Comparison of ENCODE assay signal across 24 mouse cellular contexts in the genomic region with DNA sequence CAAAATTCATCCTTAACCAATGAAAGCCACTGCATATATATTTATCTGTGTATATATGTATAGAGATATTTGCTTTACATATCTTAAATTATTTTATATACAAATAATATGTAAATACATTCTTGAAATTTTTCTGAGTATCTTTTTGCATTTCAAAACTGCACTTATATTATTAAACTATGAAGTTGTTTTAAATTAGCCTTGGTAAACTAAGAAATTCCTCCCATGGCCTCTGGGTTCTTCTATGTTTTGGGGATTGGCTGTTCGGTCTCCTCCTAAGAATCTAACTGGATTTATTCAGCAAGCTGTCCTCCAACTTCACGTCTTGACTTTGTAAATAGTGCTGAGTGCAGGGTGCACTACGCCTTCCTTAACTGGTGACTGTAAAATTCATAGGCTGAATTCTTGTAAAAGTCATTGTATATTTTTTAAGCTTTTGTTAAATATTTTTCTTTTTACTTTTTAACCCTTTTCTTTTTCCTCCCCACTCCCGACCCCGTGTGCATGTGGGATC.
DNase-seq lines count a peak whose midpoint lies in the region; ATAC-seq and TF ChIP-seq lines count a peak whose summit lies in the region.
"Had no signal": no experiment of that assay in that cellular context is flagged by ENCODE, and none has a peak within 500 bp of the region (broad histone marks: within the 10 kb centered on the region; RNA-seq: fewer than 3 reads in every experiment).

No protein-coding gene starts in this region.

- peaks cover 39% of the 10 kb centered on the region for H3K27me3 ChIP-seq in embryonic facial prominence, embryonic 11.5 days (ENCODE audit: control insufficient read depth, insufficient read depth, low read length)
- peaks cover 83% of the 10 kb centered on the region for H3K27me3 ChIP-seq in embryonic facial prominence, embryonic 10.5 days (replicated peaks; ENCODE audit: low read depth, poor library complexity, severe bottlenecking)
- peaks cover 76% of the 10 kb centered on the region for H3K27me3 ChIP-seq in lung, embryonic 14.5 days (ENCODE audit: insufficient read depth, low read length)
- H3K27me3 ChIP-seq in limb, embryonic 12.5 days: peaks cover 19% of the 10 kb centered on the region

- TF ChIP-seq CTCF in lung, embryonic 14.5 days (IDR thresholded peaks at IDR 0.05; ENCODE audit: low read depth): no peak

- 5% methylated on average over 5 of the region's 5 CpGs for WGBS in embryonic facial prominence, embryonic 11.5 days
- 5% methylated on average over 5 of the region's 5 CpGs for WGBS in embryonic facial prominence, embryonic 10.5 days
- 7% methylated on average over 5 of the region's 5 CpGs for WGBS in lung, embryonic 14.5 days
- WGBS in limb, embryonic 12.5 days: 9% methylated on average over 5 of the region's 5 CpGs

- H3K36me3 ChIP-seq in embryonic facial prominence, embryonic 11.5 days (replicated peaks; ENCODE audit: control insufficient read depth, insufficient read depth, low read depth, low read length): no peaks in the 10 kb centered on the region
- H3K36me3 ChIP-seq in embryonic facial prominence, embryonic 10.5 days (replicated peaks): no peaks in the 10 kb centered on the region
- H3K36me3 ChIP-seq in lung, embryonic 14.5 days (ENCODE audit: insufficient read depth): no peaks in the 10 kb centered on the region
- no peaks in the 10 kb centered on the region for H3K36me3 ChIP-seq in limb, embryonic 12.5 days
- H3K36me3 ChIP-seq: heart, embryonic 13.5 days; liver, embryonic 15.5 days; lung, embryonic 15.5 days; neural tube, embryonic 12.5 days had no signal

- H3K9me3 ChIP-seq in embryonic facial prominence, embryonic 11.5 days (replicated peaks; ENCODE audit: control insufficient read depth, low read length): no peaks in the 10 kb centered on the region
- no peaks in the 10 kb centered on the region for H3K9me3 ChIP-seq in embryonic facial prominence, embryonic 10.5 days
- H3K9me3 ChIP-seq in lung, embryonic 14.5 days (ENCODE audit: low read depth, low read length): no peaks in the 10 kb centered on the region
- no peaks in the 10 kb centered on the region for H3K9me3 ChIP-seq in limb, embryonic 12.5 days
- H3K9me3 ChIP-seq: heart, embryonic 13.5 days; liver, embryonic 15.5 days; lung, embryonic 15.5 days; neural tube, embryonic 12.5 days had no signal

- H3K4me2 ChIP-seq in embryonic facial prominence, embryonic 11.5 days (ENCODE audit: low read depth, low read length): no peak overlapping the region
- H3K4me2 ChIP-seq in lung, embryonic 14.5 days: no peak overlapping the region
- peak overlapping the region; percentile 58 for H3K4me2 ChIP-seq in limb, embryonic 12.5 days
- H3K4me2 ChIP-seq: heart, embryonic 13.5 days; liver, embryonic 15.5 days; lung, embryonic 15.5 days; neural tube, embryonic 12.5 days had no signal

- no peak for ATAC-seq in embryonic facial prominence, embryonic 11.5 days (replicated peaks; ENCODE audit: insufficient number of reproducible peaks, low FRiP score, low TSS enrichment, low read depth)
- ATAC-seq in lung, embryonic 14.5 days (ENCODE audit: insufficient read depth): no peak
- no peak for ATAC-seq in limb, embryonic 12.5 days (ENCODE audit: insufficient number of reproducible peaks, insufficient read depth, low FRiP score, low TSS enrichment, low read depth)
- ATAC-seq: intestine, postnatal 0 days; Patski had no signal

- no peak overlapping the region for H3K4me3 ChIP-seq in embryonic facial prominence, embryonic 11.5 days (ENCODE audit: low read depth, low read length)
- no peak overlapping the region for H3K4me3 ChIP-seq in embryonic facial prominence, embryonic 10.5 days
- no peak overlapping the region for H3K4me3 ChIP-seq in lung, embryonic 14.5 days (ENCODE audit: low read depth, low read length)
- H3K4me3 ChIP-seq in limb, embryonic 12.5 days (replicated peaks): no peak overlapping the region
- H3K4me3 ChIP-seq: erythroblast, embryonic 14.5 days; heart, embryonic 13.5 days; liver, embryonic 15.5 days; lung, embryonic 15.5 days; myocyte; neural tube, embryonic 12.5 days had no signal

- H3K27ac ChIP-seq in embryonic facial prominence, embryonic 11.5 days (replicated peaks; ENCODE audit: low read depth, low read length): no peak overlapping the region
- H3K27ac ChIP-seq in embryonic facial prominence, embryonic 10.5 days (replicated peaks): no peak overlapping the region
- no peak overlapping the region for H3K27ac ChIP-seq in lung, embryonic 14.5 days (ENCODE audit: low read depth)
- peak overlapping the region; percentile 89 for H3K27ac ChIP-seq in limb, embryonic 12.5 days
- H3K27ac ChIP-seq: heart, embryonic 13.5 days; liver, embryonic 15.5 days; lung, embryonic 15.5 days; macrophage; neural tube, embryonic 12.5 days had no signal

- DNase-seq in embryonic facial prominence, embryonic 11.5 days (ENCODE audit: low spot score): peak; percentile 24
- no peak for DNase-seq in embryonic facial prominence, embryonic 10.5 days (ENCODE audit: low spot score)
- DNase-seq in lung, embryonic 14.5 days: peak; percentile 26
- no peak for DNase-seq in lung, postnatal 25 days (ENCODE audit: low spot score)
- peak; percentile 54 for DNase-seq in embryo, embryonic 10.5 days (ENCODE audit: low spot score)
- no peak for DNase-seq in cerebellum, adult 9-11 months
- DNase-seq: adrenal gland, postnatal 10 days; cerebellum, adult 11 months; gastrocnemius, postnatal 10 days; heart, postnatal 10 days; kidney, postnatal 25 days; right cerebral cortex, adult 18-20 months; spleen, adult 18-20 months; thymus, postnatal 4 days had no signal

- no peak overlapping the region for H3K9ac ChIP-seq in embryonic facial prominence, embryonic 11.5 days (replicated peaks; ENCODE audit: low read length)
- no peak overlapping the region for H3K9ac ChIP-seq in lung, embryonic 14.5 days
- peak overlapping the region; percentile 50; the same call in 1 of the 2 replicates for H3K9ac ChIP-seq in limb, embryonic 12.5 days (replicated peaks)
- H3K9ac ChIP-seq: heart, embryonic 13.5 days; liver, embryonic 15.5 days; lung, embryonic 15.5 days; neural tube, embryonic 12.5 days had no signal

- H3K4me1 ChIP-seq in embryonic facial prominence, embryonic 11.5 days (ENCODE audit: control insufficient read depth, insufficient read depth, low read length): no peaks in the 10 kb centered on the region
- H3K4me1 ChIP-seq in embryonic facial prominence, embryonic 10.5 days: peaks cover 2% of the 10 kb centered on the region; the same call in 1 of the 2 replicates
- H3K4me1 ChIP-seq in lung, embryonic 14.5 days (ENCODE audit: insufficient read depth): no peaks in the 10 kb centered on the region
- H3K4me1 ChIP-seq in limb, embryonic 12.5 days (replicated peaks): peaks cover 33% of the 10 kb centered on the region
- H3K4me1 ChIP-seq: neural tube, embryonic 12.5 days had no signal

Comparison
In these comparisons a context has a peak if more than half of its experiments do, and no peak if none do; other contexts are left out.
1. DNase-seq: peak in embryonic facial prominence, embryonic 11.5 days (single experiment), lung, embryonic 14.5 days (single experiment) and embryo, embryonic 10.5 days (single experiment); none in embryonic facial prominence, embryonic 10.5 days (single experiment), lung, postnatal 25 days (single experiment) and cerebellum, adult 9-11 months (single experiment).